Comparison of ENCODE assay signal across 11 mouse cellular contexts in the genomic region with DNA sequence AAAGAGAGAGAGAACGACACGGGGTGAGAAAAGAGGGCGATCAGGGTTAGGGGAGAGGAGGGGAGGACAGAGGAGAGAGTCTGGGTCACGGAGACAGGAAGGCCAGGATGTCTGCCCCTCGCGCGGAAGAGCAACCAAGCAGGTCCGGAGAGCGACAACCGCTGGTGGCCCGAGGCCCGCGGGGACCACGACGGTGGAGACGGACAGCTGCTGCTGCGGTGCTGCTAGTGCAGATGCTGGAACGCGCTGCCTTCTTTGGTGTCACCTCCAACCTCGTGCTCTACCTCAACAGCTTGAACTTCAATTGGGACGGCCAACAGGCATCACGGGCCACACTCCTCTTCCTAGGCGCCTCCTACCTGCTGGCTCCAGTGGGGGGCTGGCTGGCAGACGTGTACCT. TPM values are rescaled to one million over a fixed set of nuclear protein-coding genes. Genes with fewer than 3 reads are reported as not detected.
DNase-seq lines count a peak whose midpoint lies in the region; ATAC-seq and TF ChIP-seq lines count a peak whose summit lies in the region.
"Had no signal": no experiment of that assay in that cellular context is flagged by ENCODE, and none has a peak within 500 bp of the region (broad histone marks: within the 10 kb centered on the region; RNA-seq: fewer than 3 reads in every experiment).

No protein-coding gene starts in this region.

- no peak for TF ChIP-seq EP300 in heart, adult 2 months (IDR thresholded peaks at IDR 0.05; ENCODE audit: insufficient read depth, low read depth, low read length)

- 0 out of 2 replicates have a peak overlapping the region, but pooled peaks have one; percentile 17 for H3K4me2 ChIP-seq in intestine, embryonic 15.5 days (replicated peaks)
- H3K4me2 ChIP-seq: limb, embryonic 12.5 days had no signal

- H3K36me3 ChIP-seq in heart, adult 2 months (ENCODE audit: control insufficient read depth, insufficient read depth, low read length), result no peaks in the 10 kb centered on the region
- no peaks in the 10 kb centered on the region for H3K36me3 ChIP-seq in megakaryocyte, embryonic 14.5 days (replicated peaks; ENCODE audit: low read length)
- H3K36me3 ChIP-seq in intestine, embryonic 15.5 days, result no peaks in the 10 kb centered on the region
- H3K36me3 ChIP-seq in spleen, adult 2 months (ENCODE audit: control insufficient read depth, insufficient read depth, low read length), result no peaks in the 10 kb centered on the region
- H3K36me3 ChIP-seq: limb, embryonic 12.5 days; midbrain, embryonic 10.5 days had no signal

- WGBS in heart, adult 2 months, result 49% methylated on average over 24 of the region's 24 CpGs
- 61% methylated on average over 24 of the region's 24 CpGs for WGBS in intestine, embryonic 15.5 days
- 17% methylated on average over 24 of the region's 24 CpGs for WGBS in spleen, adult 2 months

- TF ChIP-seq CTCF in heart, adult 2 months (IDR thresholded peaks at IDR 0.05), result no peak
- TF ChIP-seq CTCF in spleen, adult 2 months (IDR thresholded peaks at IDR 0.05; ENCODE audit: extremely low read depth, insufficient read depth, insufficient read length, insufficient replicate concordance), result no peak

- no peaks in the 10 kb centered on the region; the same call in 1 of the 2 replicates for H3K9me3 ChIP-seq in megakaryocyte, embryonic 14.5 days
- no peaks in the 10 kb centered on the region for H3K9me3 ChIP-seq in intestine, embryonic 15.5 days
- H3K9me3 ChIP-seq: limb, embryonic 12.5 days; midbrain, embryonic 10.5 days had no signal

- no peak for TF ChIP-seq POLR2A in heart, adult 2 months (IDR thresholded peaks at IDR 0.05; ENCODE audit: insufficient read depth, low read depth, low read length)
- no peak for TF ChIP-seq POLR2A in spleen, adult 2 months (IDR thresholded peaks at IDR 0.05; ENCODE audit: low read depth, low read length)

- peak overlapping the region; percentile 30 for H3K4me3 ChIP-seq in heart, adult 2 months
- H3K4me3 ChIP-seq in megakaryocyte, embryonic 14.5 days (replicated peaks), result peak overlapping the region; percentile 90
- H3K4me3 ChIP-seq in intestine, embryonic 15.5 days (replicated peaks), result no peak overlapping the region
- peak overlapping the region; percentile 52 for H3K4me3 ChIP-seq in spleen, adult 2 months (ENCODE audit: extremely low read depth, insufficient read depth, insufficient read length)
- H3K4me3 ChIP-seq: limb, embryonic 12.5 days; midbrain, embryonic 10.5 days had no signal

- intact Hi-C loops in heart, adult 2 months (cut with DNase I), result no loop called here
- intact Hi-C loops in gastrocnemius, postnatal 14 days (cut with DNase I; ENCODE audit: low total_unique reads), result no loop called here

- H3K4me1 ChIP-seq in heart, adult 2 months (ENCODE audit: control insufficient read depth, insufficient read depth, low read length), result peaks cover 5% of the 10 kb centered on the region
- H3K4me1 ChIP-seq in megakaryocyte, embryonic 14.5 days, result peaks cover 20% of the 10 kb centered on the region
- no peaks in the 10 kb centered on the region for H3K4me1 ChIP-seq in intestine, embryonic 15.5 days (replicated peaks)
- peaks cover 36% of the 10 kb centered on the region for H3K4me1 ChIP-seq in spleen, adult 2 months (ENCODE audit: control insufficient read depth, insufficient read depth, insufficient read length)
- H3K4me1 ChIP-seq: limb, embryonic 12.5 days had no signal

- H3K27ac ChIP-seq in heart, adult 2 months, result peak overlapping the region; percentile 45
- no peak overlapping the region for H3K27ac ChIP-seq in intestine, embryonic 15.5 days
- peak overlapping the region; percentile 59 for H3K27ac ChIP-seq in spleen, adult 2 months (ENCODE audit: insufficient read depth, low read length)
- H3K27ac ChIP-seq: limb, embryonic 12.5 days had no signal

- H3K79me2 ChIP-seq in heart, adult 2 months (replicated peaks; ENCODE audit: control insufficient read depth, insufficient read depth, low read length), result no peaks in the 10 kb centered on the region

- no peaks in the 10 kb centered on the region for H3K27me3 ChIP-seq in heart, adult 2 months (ENCODE audit: control insufficient read depth, insufficient read depth, low read length)
- H3K27me3 ChIP-seq in megakaryocyte, embryonic 14.5 days (replicated peaks), result peaks cover 89% of the 10 kb centered on the region
- no peaks in the 10 kb centered on the region for H3K27me3 ChIP-seq in intestine, embryonic 15.5 days (replicated peaks)
- H3K27me3 ChIP-seq in spleen, adult 2 months (ENCODE audit: control insufficient read depth, insufficient read depth, low read length), result no peaks in the 10 kb centered on the region

- peak overlapping the region; percentile 42 for H3K9ac ChIP-seq in heart, adult 2 months (ENCODE audit: low read depth, low read length)
- no peak overlapping the region for H3K9ac ChIP-seq in intestine, embryonic 15.5 days
- H3K9ac ChIP-seq: limb, embryonic 12.5 days had no signal

- DNase-seq in heart, adult 2 months, result peak in 1 of 2 experiments; percentile 23
- no peak for DNase-seq in heart, adult 9 months (ENCODE audit: low spot score in 2 of 2)
- peak in 1 of 2 experiments; percentile 56 for DNase-seq in spleen, adult 2 months (ENCODE audit: low read depth in 1 of 2, low spot score in 2 of 2)
- DNase-seq in gastrocnemius, postnatal 14 days, result no peak
- no peak for DNase-seq in gastrocnemius, postnatal 25 days
- DNase-seq: cerebellum, adult 11 months had no signal

- no peak for ATAC-seq in megakaryocyte, adult 5-6 weeks (ENCODE audit: poor library complexity, severe bottlenecking)
- ATAC-seq in intestine, embryonic 15.5 days, result no peak

RNA-seq across cellular contexts. Expression of gene Slc15a3, which starts 3.4 kb away (rescaled TPM):
- 1 to 10 TPM; 2.1 to 2.3 TPM for total RNA-seq in heart, adult 2 months (2021)
- 3.9 and 4.9 TPM in 2 replicates for polyA plus RNA-seq in heart, adult 2 months (2012; rRNA removed)
- 13.1 and 29.4 TPM in 2 replicates for polyA plus RNA-seq in megakaryocyte, embryonic 14.5 days (2012; ENCODE audit: insufficient read depth, low replicate concordance)
- total RNA-seq in megakaryocyte, adult 5-6 weeks (2015), result 31.4 and 31.6 TPM in 2 replicates
- total RNA-seq in megakaryocyte, adult 5-6 weeks (2017), result 18.0 and 20.2 TPM in 2 replicates
- 0.30 and 0.65 TPM in 2 replicates for polyA plus RNA-seq in intestine, embryonic 15.5 days (2015; fragmentation: Nextera tagmentation; extraction: Ambion mirVana)
- 39.7 and 45.4 TPM in 2 replicates for polyA plus RNA-seq in spleen, adult 2 months (2012; rRNA removed)
- under 1 TPM; 0.22 to 0.35 TPM for total RNA-seq in gastrocnemius, postnatal 14 days (2021)
- under 1 TPM; 0.38 to 0.67 TPM for total RNA-seq in gastrocnemius, postnatal 25 days (2021)

RNA-seq across cellular contexts. Expression of gene Cd6, which starts 13.1 kb away (rescaled TPM):
- total RNA-seq in heart, adult 2 months (2021), result under 1 TPM in 1 of 2 experiments, not detected in 1; 0.07 TPM
- polyA plus RNA-seq in heart, adult 2 months (2012; rRNA removed), result 0.44 and 0.76 TPM in 2 replicates
- not detected in 2 replicates for polyA plus RNA-seq in megakaryocyte, embryonic 14.5 days (2012; ENCODE audit: insufficient read depth, low replicate concordance)
- 1.0 TPM in 1 of 2 replicates, not detected in the other for total RNA-seq in megakaryocyte, adult 5-6 weeks (2015)
- total RNA-seq in megakaryocyte, adult 5-6 weeks (2017), result 0.26 and 0.37 TPM in 2 replicates
- polyA plus RNA-seq in intestine, embryonic 15.5 days (2015; fragmentation: Nextera tagmentation; extraction: Ambion mirVana), result 0.19 and 0.57 TPM in 2 replicates
- polyA plus RNA-seq in spleen, adult 2 months (2012; rRNA removed), result 41.0 and 47.0 TPM in 2 replicates
- total RNA-seq in gastrocnemius, postnatal 14 days (2021), result not detected
- under 1 TPM in 1 of 2 experiments, not detected in 1; 0.13 TPM for total RNA-seq in gastrocnemius, postnatal 25 days (2021)
- polyA plus RNA-seq: limb, embryonic 12.5 days; midbrain, embryonic 10.5 days had no signal

RNA-seq across cellular contexts. Expression of gene Tmem132a, which starts 26.8 kb away (rescaled TPM):
- 10 to 100 TPM; 10.7 to 12.0 TPM for total RNA-seq in heart, adult 2 months (2021)
- polyA plus RNA-seq in heart, adult 2 months (2012; rRNA removed), result 11.1 and 11.5 TPM in 2 replicates
- 1.0 and 2.9 TPM in 2 replicates for polyA plus RNA-seq in megakaryocyte, embryonic 14.5 days (2012; ENCODE audit: insufficient read depth, low replicate concordance)
- total RNA-seq in megakaryocyte, adult 5-6 weeks (2015), result 0.11 and 0.21 TPM in 2 replicates
- 0.33 and 0.70 TPM in 2 replicates for total RNA-seq in megakaryocyte, adult 5-6 weeks (2017)
- polyA plus RNA-seq in intestine, embryonic 15.5 days (2015; fragmentation: Nextera tagmentation; extraction: Ambion mirVana), result 37.7 TPM in 2 replicates
- 4.9 TPM in 2 replicates for polyA plus RNA-seq in spleen, adult 2 months (2012; rRNA removed)
- total RNA-seq in gastrocnemius, postnatal 14 days (2021), result 10 to 100 TPM; 12.9 to 17.3 TPM
- total RNA-seq in gastrocnemius, postnatal 25 days (2021), result 1 to 10 TPM; 5.8 to 8.4 TPM

RNA-seq across cellular contexts. Expression of gene Tmem109, which starts 38.9 kb away (rescaled TPM):
- 100 to 1,000 TPM; 101 to 109 TPM for total RNA-seq in heart, adult 2 months (2021)
- 160 and 196 TPM in 2 replicates for polyA plus RNA-seq in heart, adult 2 months (2012; rRNA removed)
- polyA plus RNA-seq in megakaryocyte, embryonic 14.5 days (2012; ENCODE audit: insufficient read depth, low replicate concordance), result 6.7 and 17.2 TPM in 2 replicates
- 76.9 and 81.2 TPM in 2 replicates for total RNA-seq in megakaryocyte, adult 5-6 weeks (2015)
- 74.7 and 80.9 TPM in 2 replicates for total RNA-seq in megakaryocyte, adult 5-6 weeks (2017)
- polyA plus RNA-seq in intestine, embryonic 15.5 days (2015; fragmentation: Nextera tagmentation; extraction: Ambion mirVana), result 75.4 and 80.6 TPM in 2 replicates
- 45.8 and 47.9 TPM in 2 replicates for polyA plus RNA-seq in spleen, adult 2 months (2012; rRNA removed)
- 100 to 1,000 TPM; 193 to 196 TPM for total RNA-seq in gastrocnemius, postnatal 14 days (2021)
- 100 to 1,000 TPM; 190 to 210 TPM for total RNA-seq in gastrocnemius, postnatal 25 days (2021)

RNA-seq across cellular contexts. Expression of gene Prpf19, which starts 52.1 kb away (rescaled TPM):
- 100 to 1,000 TPM; 216 to 243 TPM for total RNA-seq in heart, adult 2 months (2021)
- polyA plus RNA-seq in heart, adult 2 months (2012; rRNA removed), result 432 and 512 TPM in 2 replicates
- 16.9 and 54.8 TPM in 2 replicates for polyA plus RNA-seq in megakaryocyte, embryonic 14.5 days (2012; ENCODE audit: insufficient read depth, low replicate concordance)
- 34.1 and 36.1 TPM in 2 replicates for total RNA-seq in megakaryocyte, adult 5-6 weeks (2015)
- total RNA-seq in megakaryocyte, adult 5-6 weeks (2017), result 69.0 and 76.2 TPM in 2 replicates
- polyA plus RNA-seq in intestine, embryonic 15.5 days (2015; fragmentation: Nextera tagmentation; extraction: Ambion mirVana), result 35.8 and 39.2 TPM in 2 replicates
- polyA plus RNA-seq in spleen, adult 2 months (2012; rRNA removed), result 146 and 181 TPM in 2 replicates
- total RNA-seq in gastrocnemius, postnatal 14 days (2021), result 100 to 1,000 TPM; 192 to 194 TPM
- 100 to 1,000 TPM; 149 to 172 TPM for total RNA-seq in gastrocnemius, postnatal 25 days (2021)

Comparison
In these comparisons a context has a peak if more than half of its experiments do, and no peak if none do; other contexts are left out.
1. RNA of gene Slc15a3, which starts 3.4 kb away (total RNA-seq): 18.0 to 31.6 TPM in megakaryocyte, adult 5-6 weeks; 2.1 to 2.3 TPM in heart, adult 2 months, 0.38 to 0.67 TPM in gastrocnemius, postnatal 25 days and 0.22 to 0.35 TPM in gastrocnemius, postnatal 14 days; every median in the first group is over 4 times any median in the second.
2. RNA of gene Tmem132a, which starts 26.8 kb away (total RNA-seq): 12.9 to 17.3 TPM in gastrocnemius, postnatal 14 days, 10.7 to 12.0 TPM in heart, adult 2 months and 5.8 to 8.4 TPM in gastrocnemius, postnatal 25 days; 0.11 to 0.70 TPM in megakaryocyte, adult 5-6 weeks; every median in the first group is over 4 times any median in the second.